Mouse (Mus musculus) spleen, postnatal 0 days (tissue): Measurements from ENCODE around the gene Gm12184. TPM values are rescaled to one million over a fixed set of nuclear protein-coding genes. Genes with fewer than 3 reads are reported as not detected.

ENCODE experiments used
- polyA plus RNA-seq: library from polyadenylated mRNA; unstranded; fragments of >200 nt; fragmentation: Nextera tagmentation; extraction: Ambion mirVana; gene quantifications from 2 replicates; pipeline ENCODE4 v1.2.1, GENCODE M21; 2015

Gm12184 gene
- 2.4 and 2.8 TPM in 2 replicates for polyA plus RNA-seq

GRCm38 (mm10) chr11:48825979-48826751 lies at the start of gene Gm12184, which contains the start of gene Trim7:
Gene Gm12184, minus strand, starts transcription at chr11:48826655.
Gene Trim7, plus strand, starts transcription at chr11:48826140.

GRCm38 (mm10) chr11:48871201-48871772 lies 44.8 kb upstream of the Gm12184 start, which contains the start of gene Irgm1:
Gene Irgm1, minus strand, starts transcription at chr11:48871683.

GRCm38 (mm10) chr11:48816800-48817665 lies 9.4 kb downstream of the Gm12184 start, which contains the start of gene Trim41:
Gene Trim41, minus strand, starts transcription at chr11:48817353.

GRCm38 (mm10) chr11:48799921-48800701 lies 26.3 kb downstream of the Gm12184 start, which contains the start of gene Rack1:
Gene Rack1, plus strand, starts transcription at chr11:48800332.

Other genes starting within 250 kb of the Gm12184 start
- 835 and 855 TPM in 2 replicates for gene Rack1, start 26.3 kb downstream of the Gm12184 start, polyA plus RNA-seq
- 4.2 and 5.0 TPM in 2 replicates for gene Trim41, start 9.3 kb downstream of the Gm12184 start, polyA plus RNA-seq
- gene Trim7, start 515 bp downstream of the Gm12184 start, polyA plus RNA-seq, result 0.73 and 0.81 TPM in 2 replicates
- 34.7 and 45.0 TPM in 2 replicates for gene Irgm1, start 45.0 kb upstream of the Gm12184 start, polyA plus RNA-seq
- 0.29 and 0.42 TPM in 2 replicates for gene Gm5431, start 75.6 kb upstream of the Gm12184 start, polyA plus RNA-seq
- gene Psme2b, start 119.5 kb upstream of the Gm12184 start, polyA plus RNA-seq, result 5.9 and 8.4 TPM in 2 replicates
- 0.26 and 0.39 TPM in 2 replicates for gene Olfr56, start 152.2 kb upstream of the Gm12184 start, polyA plus RNA-seq
- gene 9930111J21Rik1, start 152.7 kb upstream of the Gm12184 start, polyA plus RNA-seq, result 2.0 TPM in 2 replicates
- gene Gm12185, start 165.6 kb upstream of the Gm12184 start, polyA plus RNA-seq, result 0.06 TPM in 1 of 2 replicates, not detected in the other
- 3.0 and 4.5 TPM in 2 replicates for gene Tgtp1, start 167.5 kb upstream of the Gm12184 start, polyA plus RNA-seq
- 3.0 and 4.7 TPM in 2 replicates for gene 9930111J21Rik2, start 224.6 kb upstream of the Gm12184 start, polyA plus RNA-seq
- gene Tgtp2, start 237.6 kb upstream of the Gm12184 start, polyA plus RNA-seq, result 5.2 and 8.0 TPM in 2 replicates
- gene Ifi47, start 249.9 kb upstream of the Gm12184 start, polyA plus RNA-seq, result 14.6 and 19.2 TPM in 2 replicates